Mouse (Mus musculus) ES-Bruce4 (cell line): ENCODE results near the gene Camta1.

Experiments used
- CTCF ChIP-seq: IDR thresholded peaks from one replicate; pipeline ENCODE4 v1.8.1; 2011; ENCODE audit warnings: low read depth, low read length
- POLR2A ChIP-seq: IDR thresholded peaks from one replicate; pipeline ENCODE4 v1.8.1; 2011; ENCODE audit warnings: low read length; ENCODE audit not compliant: insufficient read depth

GRCm38 (mm10) chr4:151178970-151179378 is 682.7 kb downstream of the Camta1 start:
- TF ChIP-seq CTCF (no peak), POLR2A (no peak)
